Mouse (Mus musculus) left cerebral cortex, postnatal 36 days (tissue): Measurements from ENCODE around the gene Nek8. TPM values are rescaled to one million over a fixed set of nuclear protein-coding genes. Genes with fewer than 3 reads are reported as not detected.

Experiments
- DNase-seq, 2 experiments: peaks; one replicate each; pipeline ENCODE4 v3.0.0; 2021 to 2022; ENCODE audit warnings: low spot score in 2 of 2, mixed read lengths in 1 of 2
- intact Hi-C: fragments of 180-260 bp; cut with DNase I; formaldehyde crosslinking; loops from one replicate; pipeline ENCODE4 v1.15.1; 2025
- total RNA-seq, 2 experiments: library from RNA; stranded (reverse); gene quantifications; 2 replicates each; pipeline ENCODE4 v1.2.3; 2021

Gene Nek8
- 1 to 10 TPM; 2.7 to 3.2 TPM for total RNA-seq

DNA sequence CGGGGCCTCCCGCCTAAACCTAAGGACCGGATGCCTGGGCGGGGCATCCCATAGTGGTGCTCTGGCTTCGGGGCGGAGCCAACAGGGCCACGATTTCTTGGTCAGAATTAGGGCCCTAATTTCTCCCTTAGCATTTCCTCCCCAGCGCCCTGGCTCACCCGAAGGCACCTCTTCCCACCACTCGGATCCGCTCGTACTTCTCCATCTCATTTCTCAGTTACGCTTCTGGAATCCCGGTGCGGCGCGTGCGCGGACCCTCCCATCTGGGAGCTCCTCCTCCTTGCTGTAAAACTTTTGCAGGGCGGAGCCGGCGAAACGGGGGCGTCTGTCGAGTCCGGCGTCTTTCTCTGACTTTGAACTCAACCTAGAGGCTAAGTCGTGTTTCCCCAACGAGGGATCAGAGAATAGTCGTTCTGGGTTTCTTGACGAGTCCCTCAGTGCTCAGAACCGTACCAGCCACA, at the start of gene Nek8, which contains the start of gene Tlcd1:
Gene Nek8 (minus strand): TSS at position 274 of the 461 bp plus-strand sequence.
Gene Tlcd1 (plus strand): TSS at position 310 of the 461 bp plus-strand sequence.
- peak; percentile 80 to 84 for DNase-seq
- intact Hi-C loops, result loop anchor here (5.0 kb wide), 3 partner anchors 114 to 194 kb away; partner anchors contain the start of genes Flot2 and Phf12

DNA sequence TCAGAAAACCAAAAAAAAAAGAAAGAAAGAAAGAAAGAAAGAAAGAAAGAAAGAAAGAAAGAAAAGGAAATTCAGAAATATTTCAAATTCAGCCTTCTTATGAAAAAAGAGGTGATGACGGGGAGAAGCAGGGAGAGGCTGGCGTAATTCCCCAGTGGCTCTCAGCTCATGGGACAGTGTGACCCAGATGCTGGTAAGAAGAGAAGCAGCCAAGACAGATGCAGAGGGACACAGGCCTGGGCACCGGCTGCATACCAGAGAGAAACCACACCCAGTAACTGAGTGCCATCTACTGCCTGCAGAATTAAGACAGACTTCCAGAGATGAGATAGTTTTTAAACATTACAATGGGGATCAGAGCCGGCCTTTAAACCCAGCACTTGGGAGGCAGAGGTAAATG, 47.1 kb upstream of the Nek8 start:
- no peak for DNase-seq
- intact Hi-C loops, result no loop called here

DNA sequence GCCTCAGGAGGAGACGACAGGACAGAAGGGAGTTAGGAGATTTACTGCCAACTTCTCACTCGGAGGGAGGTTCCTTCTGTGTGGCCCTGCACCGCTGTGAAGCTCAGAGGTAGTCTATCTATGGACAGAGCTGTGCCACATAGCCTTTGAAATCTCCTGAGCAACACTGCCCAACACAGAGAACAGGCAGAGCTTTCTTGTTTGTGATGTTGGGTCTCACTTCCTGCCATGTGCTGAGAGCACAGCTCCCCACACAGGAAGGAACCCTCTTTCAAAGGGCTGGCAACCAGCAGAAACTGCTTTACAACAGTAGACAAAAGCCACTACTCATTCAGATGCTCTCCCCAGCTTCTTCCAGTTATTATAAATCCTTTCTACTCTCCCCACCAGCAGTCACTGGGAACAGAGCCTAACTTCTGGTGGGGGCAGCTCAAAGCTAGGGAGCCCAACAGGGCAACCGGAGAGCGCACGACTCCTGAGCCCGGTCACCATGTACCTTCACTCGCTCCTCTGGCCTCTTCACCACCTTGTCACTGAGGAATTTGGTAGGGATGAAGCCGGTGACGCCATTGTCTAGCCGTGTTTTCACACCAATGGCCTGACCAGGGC, 39.3 kb upstream of the Nek8 start:
- intact Hi-C loops, result no loop called here

DNA sequence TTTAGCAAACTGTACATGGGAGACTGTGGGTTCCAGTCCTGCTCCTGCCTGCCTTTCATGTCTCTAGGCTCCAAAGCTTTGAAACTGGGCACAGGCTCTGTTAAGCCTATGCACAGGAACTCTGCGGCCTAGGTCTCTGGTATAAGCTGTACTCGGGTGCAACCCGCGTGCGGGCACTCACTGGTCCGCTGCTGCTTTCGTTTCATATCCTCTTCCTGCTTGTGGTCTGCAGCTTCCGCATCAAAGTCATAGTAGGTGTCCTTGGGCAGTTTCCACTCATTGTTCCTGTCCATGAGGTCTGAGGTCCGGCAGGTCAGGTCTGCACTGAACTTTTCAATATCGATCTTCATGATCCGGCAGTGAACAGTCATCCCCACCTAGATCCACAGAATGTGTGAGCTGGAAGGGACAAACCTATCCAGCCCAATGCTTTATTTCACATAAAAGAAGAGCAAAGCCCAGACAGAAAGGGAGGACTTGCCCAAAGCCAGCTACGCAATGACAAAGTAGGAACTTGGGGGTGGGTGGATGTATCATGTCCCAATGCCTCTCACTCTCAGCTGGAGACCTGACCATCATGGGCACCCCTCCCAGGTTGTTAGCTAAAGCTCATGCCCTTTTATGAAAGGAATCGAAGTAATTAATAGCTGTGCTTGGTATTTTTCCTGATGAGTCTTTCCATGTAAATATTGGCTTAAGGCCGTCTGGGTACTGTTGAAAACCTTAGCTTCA, 36.8 kb upstream of the Nek8 start:
- intact Hi-C loops, result no loop called here
- DNase-seq, result no peak

More for the DNA sequence above, 39.3 kb upstream of the Nek8 start:
- no peak for DNase-seq

DNA sequence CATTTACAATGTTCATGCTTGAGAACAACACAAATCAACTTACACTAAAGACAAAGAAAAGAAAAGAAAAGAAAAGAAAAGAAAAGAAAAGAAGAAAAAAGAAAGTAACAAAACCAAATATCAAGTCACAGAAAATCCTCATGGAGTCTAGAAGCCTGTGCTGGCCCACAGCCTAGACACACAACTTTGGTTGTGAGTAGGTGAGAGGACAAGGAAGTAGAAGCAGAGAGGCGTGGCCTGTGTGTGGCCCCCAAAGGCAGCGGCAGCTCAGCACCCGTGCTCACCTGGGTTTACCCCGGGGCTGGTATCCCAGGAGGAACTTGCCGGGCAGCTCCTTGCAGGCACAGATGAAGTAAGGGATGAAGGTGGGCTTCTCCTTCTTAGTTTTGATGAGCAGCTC, 35.0 kb upstream of the Nek8 start:
- intact Hi-C loops, result no loop called here
- no peak for DNase-seq

DNA sequence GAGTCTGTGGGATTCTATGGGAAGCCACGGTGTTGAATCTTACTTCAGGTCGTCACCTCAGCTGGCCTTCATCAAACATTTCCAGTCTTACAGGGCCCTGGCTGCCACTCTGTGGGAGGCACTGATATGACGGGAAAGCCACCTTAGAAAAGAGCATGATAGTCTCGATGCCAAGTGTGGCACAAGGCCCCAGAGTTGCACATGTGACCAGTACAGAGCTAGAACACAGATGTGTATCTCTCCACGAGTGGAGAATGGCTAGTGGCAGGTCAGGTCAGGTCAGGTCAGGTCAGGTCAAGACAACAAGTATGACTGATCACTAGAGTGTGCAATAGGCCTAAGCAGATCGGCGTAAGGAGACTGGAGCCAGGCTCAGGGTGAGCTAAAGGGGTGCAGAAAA, 34.1 kb upstream of the Nek8 start:
- DNase-seq, result no peak
- intact Hi-C loops, result no loop called here

DNA sequence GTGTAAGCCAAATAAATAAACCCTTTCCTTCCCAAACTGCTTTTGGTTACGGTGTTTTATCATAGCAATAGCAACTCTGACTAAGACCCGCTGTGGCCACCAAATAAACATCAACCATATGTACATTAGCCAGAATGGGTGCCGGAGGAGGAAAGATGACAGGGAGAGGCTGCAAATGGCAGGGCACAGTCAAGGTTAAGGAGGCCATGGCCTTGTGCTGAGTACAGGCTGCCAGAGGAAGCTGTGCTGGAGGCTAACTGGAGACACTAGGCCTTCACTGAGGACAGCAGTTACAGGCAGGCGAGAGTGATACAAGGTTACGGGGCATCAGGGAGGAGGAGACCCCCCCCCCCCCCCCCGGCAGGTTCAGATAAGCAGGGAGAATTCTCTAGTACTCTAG, 33.4 kb upstream of the Nek8 start:
- intact Hi-C loops, result no loop called here
- no peak for DNase-seq

DNA sequence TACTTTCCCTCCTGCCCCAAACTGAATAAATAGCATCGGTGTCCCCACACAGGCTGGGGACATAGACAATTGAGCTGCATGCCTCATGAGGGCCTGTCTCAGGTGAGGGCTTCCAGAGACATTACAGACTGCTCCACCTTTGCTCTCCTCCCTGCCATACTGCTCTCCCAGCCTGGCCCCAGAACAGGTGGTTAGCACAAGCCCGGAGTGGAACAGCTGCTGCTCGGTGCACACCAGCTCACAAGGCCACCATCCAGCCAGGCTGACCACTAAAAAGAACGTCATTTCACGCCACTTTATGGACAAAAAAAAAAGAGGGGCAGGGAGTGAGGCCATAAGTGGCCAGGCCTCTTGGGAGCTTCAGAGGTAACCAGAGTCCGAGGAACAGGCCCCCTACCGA, 30.7 kb upstream of the Nek8 start:
- intact Hi-C loops, result no loop called here
- DNase-seq, result no peak

DNA sequence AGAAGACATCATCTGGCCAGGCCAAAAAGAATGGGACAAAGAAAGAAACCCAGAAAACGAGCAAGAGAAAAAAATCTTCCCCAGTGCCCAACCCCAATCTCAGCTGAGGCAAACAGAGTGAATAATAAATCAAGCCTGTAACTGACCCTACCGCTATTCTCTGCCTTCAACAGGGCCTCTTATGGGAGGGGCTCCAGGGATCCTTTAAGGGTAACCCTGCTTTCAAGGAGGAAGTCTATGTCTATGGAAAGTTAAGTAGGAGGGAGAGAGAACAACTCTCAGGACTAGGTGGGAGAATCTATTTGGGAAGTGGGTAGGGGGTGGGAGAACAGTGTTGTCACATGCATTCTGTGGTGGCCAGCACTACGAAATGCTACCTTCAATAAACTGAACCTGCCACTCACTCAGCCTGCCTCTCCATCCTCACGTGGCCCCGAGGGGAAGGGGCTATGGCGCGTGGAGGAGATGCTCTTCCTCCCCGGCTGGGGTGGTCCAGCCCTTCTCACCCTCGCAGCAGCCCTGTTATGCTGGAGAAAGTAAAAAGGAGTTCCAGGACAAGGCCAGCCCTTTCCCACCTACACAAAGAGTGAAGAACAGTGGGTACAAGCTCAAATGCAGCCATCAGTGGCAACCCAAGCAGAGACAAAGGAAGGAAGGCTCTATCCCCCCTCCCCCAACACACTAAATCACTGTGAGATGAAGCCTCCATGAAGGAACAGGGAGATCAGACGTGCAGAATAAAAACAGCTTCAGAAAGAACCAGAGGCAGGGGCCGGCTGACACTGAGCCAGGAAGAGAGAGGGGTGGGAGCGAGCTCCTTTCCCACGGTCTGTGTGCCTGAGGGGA, 29.1 kb upstream of the Nek8 start:
- intact Hi-C loops, result no loop called here
- DNase-seq, result no peak

DNA sequence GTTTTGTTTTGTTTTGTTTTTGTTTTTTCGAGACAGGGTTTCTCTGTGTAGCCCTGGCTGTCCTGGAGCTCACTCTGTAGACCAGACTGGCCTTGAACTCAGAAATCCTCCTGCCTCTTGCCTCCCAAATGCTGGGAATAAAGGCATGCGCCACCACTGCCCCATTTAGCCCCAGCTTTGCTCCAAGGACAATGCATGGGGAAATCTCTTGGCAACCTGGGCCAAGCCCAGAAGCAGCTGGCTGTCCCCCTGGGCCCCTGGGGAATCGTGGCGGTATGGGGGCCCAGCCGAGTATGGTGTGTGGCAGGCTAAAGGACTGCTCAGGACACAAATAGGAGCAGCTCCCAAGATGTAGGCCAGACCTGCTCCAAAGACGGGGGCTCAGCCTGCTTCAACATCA, 27.8 kb upstream of the Nek8 start:
- intact Hi-C loops, result no loop called here
- no peak for DNase-seq

DNA sequence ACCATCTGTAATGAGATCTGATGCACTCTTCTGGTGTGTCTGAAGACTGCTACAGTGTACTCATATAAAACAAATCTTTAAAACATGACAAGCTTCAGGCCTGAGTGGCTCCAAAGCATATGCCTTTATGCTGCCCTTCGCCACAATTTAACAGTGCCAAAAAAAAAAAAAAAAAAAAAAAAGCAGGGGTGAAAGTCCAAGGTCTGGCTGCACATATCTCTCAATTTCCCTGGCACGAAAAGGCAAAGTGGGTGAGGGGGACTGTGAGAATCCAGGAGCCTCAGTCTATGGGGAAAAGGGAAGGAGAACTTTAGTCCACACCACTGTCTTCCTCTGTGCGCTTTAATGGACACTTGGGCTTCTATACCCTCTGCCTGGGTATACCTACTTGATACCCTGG, 25.9 kb upstream of the Nek8 start:
- intact Hi-C loops, result no loop called here
- DNase-seq, result no peak

DNA sequence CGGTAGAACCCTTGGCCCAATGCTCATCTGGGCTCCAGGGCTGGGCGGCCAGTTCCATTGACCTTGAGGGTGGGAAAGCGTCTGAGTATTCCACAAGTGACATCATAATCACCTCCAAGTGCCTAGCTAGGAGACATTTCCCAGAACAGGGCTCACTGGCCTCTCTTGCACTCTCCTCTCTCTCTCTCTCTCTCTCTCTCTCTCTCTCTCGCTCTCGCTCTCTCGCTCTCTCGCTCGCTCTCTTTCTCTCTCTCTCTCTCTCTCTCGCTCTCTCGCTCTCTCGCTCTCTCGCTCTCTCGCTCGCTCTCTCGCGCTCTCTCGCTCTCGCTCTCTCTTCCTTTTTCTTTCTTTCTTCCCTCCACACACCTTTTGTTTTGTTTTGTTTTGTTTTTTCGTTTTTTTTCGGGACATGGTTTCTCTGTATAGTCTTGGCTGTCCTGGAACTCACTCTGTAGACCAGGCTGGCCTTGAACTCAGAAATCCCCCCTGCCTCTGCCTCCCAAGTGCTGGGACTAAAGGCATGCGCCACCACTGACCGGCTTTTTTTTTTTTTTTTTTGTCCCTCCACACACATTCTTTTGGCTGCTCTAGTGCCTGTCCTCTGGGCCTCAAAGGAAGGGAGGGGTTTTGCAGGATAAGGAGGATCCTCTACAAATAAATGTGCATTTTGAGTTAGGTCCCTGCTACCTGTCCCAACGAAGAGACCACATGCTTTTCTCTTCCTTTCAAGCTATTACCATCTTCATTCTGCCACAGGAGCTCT, 18.8 kb upstream of the Nek8 start:
- intact Hi-C loops, result no loop called here
- DNase-seq, result no peak

DNA sequence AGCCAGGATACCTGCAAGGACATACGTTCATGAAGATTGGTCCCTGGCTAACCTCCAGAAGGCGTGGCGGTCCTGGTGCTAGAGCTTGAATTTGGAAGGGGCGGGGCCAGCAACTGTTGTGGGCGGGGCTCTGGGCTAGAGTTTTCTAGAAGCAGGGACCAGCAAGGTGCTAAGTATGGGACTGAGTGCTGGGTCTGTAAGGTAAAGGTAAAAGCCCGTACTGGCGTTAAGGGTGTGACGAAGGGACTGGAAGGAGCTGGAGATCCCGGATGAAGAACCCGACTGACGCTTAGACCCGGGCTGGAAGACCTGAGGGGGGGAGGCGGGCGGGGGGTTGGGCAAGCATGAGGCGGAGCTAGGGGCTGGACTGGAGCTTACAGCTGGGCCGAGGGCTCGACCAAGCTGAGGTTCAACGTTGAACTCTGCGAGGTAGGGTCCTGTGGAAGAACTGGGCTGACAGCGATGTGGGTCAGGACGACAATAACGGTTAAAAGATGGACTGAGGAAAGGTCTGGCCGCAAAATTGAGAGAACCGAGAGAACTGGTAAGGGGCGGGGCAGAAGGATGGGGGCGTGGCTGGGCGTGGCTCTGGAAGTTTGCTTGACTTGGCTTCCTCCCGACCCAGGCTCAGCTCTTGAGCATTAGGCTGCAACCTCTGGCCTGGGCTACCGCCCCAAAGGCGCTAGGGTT, 18.1 kb upstream of the Nek8 start:
- intact Hi-C loops, result no loop called here
- DNase-seq, result no peak

DNA sequence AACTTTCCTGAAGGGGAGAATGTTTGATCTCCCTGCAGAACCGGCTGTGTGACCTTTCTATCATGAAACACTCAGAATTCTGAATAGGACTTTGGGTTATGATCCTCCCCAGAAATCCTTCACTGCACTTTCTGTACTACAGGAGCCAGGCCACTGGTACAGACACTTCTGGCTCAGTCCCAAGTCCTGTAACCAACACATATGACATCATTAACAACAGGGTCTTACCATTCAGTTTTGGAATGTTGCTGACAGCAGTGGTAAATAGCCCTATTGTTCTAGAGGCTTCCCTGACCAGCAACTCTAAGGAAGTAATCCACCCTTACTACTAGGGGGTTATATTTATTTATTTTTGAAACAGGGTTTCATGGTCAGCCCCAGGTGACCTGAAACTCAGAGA, 16.6 kb upstream of the Nek8 start, which contains the start of gene Proca1:
Gene Proca1 (plus strand): TSS at position 280 of the 400 bp plus-strand sequence.
- DNase-seq, result no peak
- intact Hi-C loops, result no loop called here

DNA sequence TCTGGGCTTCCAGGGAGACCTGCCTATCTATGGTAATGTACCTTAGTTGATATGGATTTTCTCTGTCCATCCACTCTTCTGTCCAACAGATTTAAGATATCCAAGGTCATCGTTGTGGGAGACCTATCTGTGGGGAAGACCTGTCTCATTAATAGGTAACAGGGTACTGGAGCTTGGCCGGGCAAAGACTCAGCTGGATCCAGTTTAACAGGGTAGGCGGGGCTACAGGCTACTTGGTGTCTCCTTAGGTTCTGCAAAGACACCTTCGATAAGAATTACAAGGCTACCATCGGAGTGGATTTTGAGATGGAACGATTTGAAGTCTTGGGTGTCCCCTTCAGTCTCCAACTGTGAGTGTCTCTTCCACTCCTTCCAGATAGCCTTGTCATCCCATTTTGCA, 13.6 kb upstream of the Nek8 start:
- intact Hi-C loops, result no loop called here
- no peak for DNase-seq

DNA sequence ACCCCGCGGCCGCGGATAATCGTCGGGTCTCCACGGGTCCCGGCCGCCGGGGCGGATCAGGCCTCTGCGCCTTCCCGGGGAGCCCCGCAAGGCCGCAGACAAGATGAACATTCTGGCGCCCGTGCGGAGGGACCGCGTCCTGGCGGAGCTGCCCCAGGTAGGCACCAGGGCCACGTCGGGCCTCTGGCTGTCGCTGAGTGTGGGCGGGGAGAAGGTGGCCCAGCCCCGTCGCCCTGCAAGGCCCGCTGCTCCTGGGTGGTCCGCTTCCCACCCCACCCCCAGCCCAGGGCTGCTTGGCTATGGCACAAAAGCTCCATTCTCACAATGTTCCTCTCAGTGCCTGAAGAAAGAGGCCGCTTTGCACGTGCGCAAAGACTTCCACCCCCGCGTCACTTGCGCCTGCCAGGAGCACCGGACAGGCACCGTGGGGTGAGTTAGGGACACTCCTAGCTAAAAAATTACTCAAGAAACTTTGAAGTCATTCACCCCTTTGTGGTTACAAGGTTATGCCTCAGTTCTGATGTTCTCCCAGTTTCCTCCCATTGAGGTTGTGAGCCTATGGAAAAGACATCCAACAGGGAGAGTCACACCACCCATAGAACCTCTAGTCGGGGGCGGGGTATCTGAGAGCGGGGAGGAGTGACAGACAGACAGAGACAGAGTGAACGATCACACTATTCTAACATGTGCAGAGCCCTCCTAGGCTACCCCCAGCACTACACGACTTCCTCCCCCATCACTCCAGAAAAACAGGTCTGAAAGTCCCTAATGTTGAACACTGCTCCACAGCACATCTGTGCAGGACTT, 13.0 kb upstream of the Nek8 start:
- intact Hi-C loops, result loop anchor here (10.0 kb wide), 1 partner anchor 365 kb away; no protein-coding TSS in a partner anchor
- DNase-seq, result peak; percentile 72 to 76

DNA sequence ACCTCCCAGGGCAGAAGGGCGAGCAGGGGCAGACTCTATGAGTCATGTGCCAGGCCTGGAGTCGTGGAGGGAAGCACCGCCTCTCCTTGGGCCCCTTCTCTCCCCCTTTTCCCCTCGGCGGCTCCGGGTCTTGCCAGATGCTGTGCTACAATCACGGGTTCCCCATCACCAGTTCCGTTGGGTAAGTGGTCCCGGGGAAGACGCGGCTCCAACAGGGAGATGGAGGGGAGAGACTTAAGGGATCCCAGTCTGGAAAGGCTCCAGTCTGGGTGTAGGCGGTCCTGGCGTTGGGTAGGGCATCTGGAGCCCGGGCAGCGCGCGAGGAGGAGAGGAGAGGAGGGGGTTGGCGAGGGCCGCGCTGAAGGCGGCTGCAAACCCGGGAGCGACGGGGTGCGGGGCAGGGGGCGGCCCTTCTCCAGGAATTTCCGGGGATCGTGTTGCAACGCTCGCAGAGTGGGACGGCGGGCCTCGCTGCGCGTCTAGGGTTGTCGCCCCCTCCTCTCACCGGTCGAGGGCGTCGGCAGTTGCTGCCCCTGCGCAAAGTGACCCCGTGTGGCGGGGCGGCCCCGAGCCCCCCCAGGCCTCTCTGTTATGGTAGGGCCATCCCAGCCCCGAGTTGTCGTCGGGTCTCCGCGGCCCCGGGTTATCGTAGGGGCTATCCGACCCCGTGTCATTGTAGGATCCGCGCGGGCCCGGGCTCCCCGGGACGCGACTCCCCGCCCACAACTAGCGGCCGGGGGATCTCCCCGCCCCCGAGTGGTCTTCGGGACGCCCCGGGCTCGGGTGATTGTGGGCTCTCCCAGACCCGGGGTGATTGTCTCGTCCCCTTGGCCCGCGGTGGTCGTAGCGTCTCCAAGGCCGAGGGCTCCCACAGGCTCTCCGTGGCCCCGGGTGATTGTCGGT, 12.1 kb upstream of the Nek8 start, which contains the start of gene Rab34:
Gene Rab34 (plus strand): TSS at position 100 of the 903 bp plus-strand sequence.
- DNase-seq, result peak; percentile 68 to 73
- intact Hi-C loops, result loop anchor here (10.0 kb wide), 1 partner anchor 364 kb away; no protein-coding TSS in a partner anchor
